Mouse (Mus musculus) limb, embryonic 11.5 days (tissue): ENCODE data around the gene Ece1. TPM values are rescaled to one million over a fixed set of nuclear protein-coding genes. Genes with fewer than 3 reads are reported as not detected.

Experiments used
- ATAC-seq: fragments of 200-750 bp; cut with Nextera tagmentation; 2 replicates; pipeline ENCODE4 v1.8.0; 2017; ENCODE audit warnings: low read depth; ENCODE audit not compliant: insufficient number of reproducible peaks, low FRiP score, low TSS enrichment
- DNase-seq: peaks from one replicate; pipeline ENCODE4 v3.0.0-alpha.2; 2015; ENCODE audit warnings: low spot score
- H3K27ac ChIP-seq: fragments of 300-500 bp; sonication (generic); replicated peaks from 2 replicates; pipeline ENCODE4 v1.5.1; 2014; ENCODE audit warnings: low read depth, mild to moderate bottlenecking, low read length
- H3K27me3 ChIP-seq: fragments of 300-500 bp; sonication (generic); 2 replicates; pipeline ENCODE4 v1.6.1; 2014; ENCODE audit warnings: mild to moderate bottlenecking, low read length, mixed read lengths; ENCODE audit not compliant: control insufficient read depth, insufficient read depth
- H3K36me3 ChIP-seq: fragments of 300-500 bp; sonication (generic); 2 replicates; pipeline ENCODE4 v1.6.1; 2014; ENCODE audit warnings: mild to moderate bottlenecking, low read length, moderate library complexity, mixed read lengths; ENCODE audit not compliant: control insufficient read depth, insufficient read depth
- H3K4me1 ChIP-seq: fragments of 300-500 bp; sonication (generic); 2 replicates; pipeline ENCODE4 v1.6.1; 2014; ENCODE audit warnings: low read length, mixed read lengths; ENCODE audit not compliant: control insufficient read depth, insufficient read depth
- H3K4me2 ChIP-seq: fragments of 300-500 bp; sonication (generic); 2 replicates; pipeline ENCODE4 v1.6.1; 2014; ENCODE audit warnings: low read depth, mild to moderate bottlenecking, moderate library complexity; ENCODE audit not compliant: severe bottlenecking
- H3K4me3 ChIP-seq: fragments of 300-500 bp; sonication (generic); 2 replicates; pipeline ENCODE4 v1.5.1; 2014; ENCODE audit warnings: low read depth, low read length
- H3K9ac ChIP-seq: fragments of 300-500 bp; sonication (generic); 2 replicates; pipeline ENCODE4 v1.6.1; 2014; ENCODE audit warnings: mild to moderate bottlenecking, low read length
- H3K9me3 ChIP-seq: fragments of 300-500 bp; sonication (generic); 2 replicates; pipeline ENCODE4 v1.6.1; 2016; ENCODE audit warnings: low read length; ENCODE audit not compliant: control insufficient read depth
- WGBS: fragments of 180-500 bp; shearing (Covaris S2); extraction: QIAGEN DNeasy Blood & Tissue Kit; methylation state at CpG from one replicate; pipeline ENCODE4 v1.1.7; 2014; 5-methylcytosine and 5-hydroxymethylcytosine counted together
- polyA plus RNA-seq: library from polyadenylated mRNA; unstranded; fragments of >200 nt; fragmentation: Nextera tagmentation; extraction: Ambion mirVana; gene quantifications from 2 replicates; pipeline ENCODE4 v1.2.1, GENCODE M21; 2014

Ece1 gene
- polyA plus RNA-seq, 1 experiment from 2014 or later, result 38.0 TPM

DNA sequence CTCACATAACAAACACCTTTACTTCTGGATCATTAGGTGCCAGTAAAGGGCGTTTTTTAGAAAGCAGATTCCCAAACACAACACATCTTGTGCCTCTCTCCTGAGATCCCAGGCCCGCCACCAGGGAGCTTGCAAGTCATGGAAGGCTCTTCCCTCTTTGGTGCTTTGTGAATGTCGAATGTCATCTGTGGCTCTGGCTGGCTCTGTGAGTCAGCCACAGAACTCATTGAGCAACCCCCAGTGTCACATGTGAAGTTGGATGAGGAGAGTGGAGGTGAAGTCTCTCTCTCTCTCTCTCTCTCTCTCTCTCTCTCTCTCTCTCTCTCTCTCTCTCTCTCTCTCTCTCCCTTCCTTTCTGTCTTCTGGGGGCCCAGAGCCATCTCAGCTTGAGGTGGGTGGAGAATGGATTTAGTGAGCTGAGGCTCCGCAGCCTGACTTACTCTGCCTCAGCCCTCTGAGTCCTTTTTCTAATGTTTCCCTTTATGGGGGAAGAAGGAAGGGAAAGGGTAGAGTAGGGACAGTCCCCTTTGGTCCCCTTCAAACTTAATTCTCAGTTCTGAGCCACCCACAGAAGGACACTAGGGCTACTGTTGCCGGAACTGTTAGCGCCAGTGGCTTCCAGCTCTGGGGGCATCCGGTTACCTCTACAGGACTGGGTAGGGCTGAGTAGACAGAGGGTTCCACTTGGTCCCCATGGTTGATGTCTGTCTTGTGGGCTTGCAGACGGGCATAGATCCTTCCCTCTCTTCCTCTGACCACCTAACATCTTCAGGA is 17.5 kb downstream of the Ece1 start:
- Histone ChIP-seq H3K4me2 (no peak overlapping the region), H3K27me3 (no peaks in the 10 kb centered on the region), H3K4me3 (no peak overlapping the region), H3K9ac (no peak overlapping the region), H3K36me3 (peaks cover 4% of the 10 kb centered on the region), H3K9me3 (no peaks in the 10 kb centered on the region), H3K4me1 (peaks cover 39% of the 10 kb centered on the region), H3K27ac (no peak overlapping the region)
- no peak for DNase-seq
- 91% methylated on average over 8 of the region's 8 CpGs for WGBS
- no peak for ATAC-seq

DNA sequence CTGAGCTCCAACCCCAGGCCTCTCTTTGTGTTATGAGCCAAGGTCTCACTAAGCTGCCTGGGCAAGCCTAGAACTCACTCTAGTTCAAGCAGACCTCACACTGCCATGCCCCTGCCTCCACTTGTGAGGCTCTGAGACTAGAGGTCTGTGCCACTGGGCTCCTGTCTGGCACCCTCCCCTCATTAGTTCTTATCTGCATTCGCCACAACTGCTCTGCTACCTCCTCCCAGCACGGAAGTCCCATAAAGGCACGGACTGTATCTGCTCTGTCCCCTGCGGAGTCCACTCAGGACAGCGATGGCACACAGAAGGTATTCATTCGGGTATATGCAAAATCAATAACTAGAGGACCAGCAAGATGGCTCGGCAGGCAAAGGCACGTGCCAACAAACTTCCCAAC is 19.4 kb downstream of the Ece1 start:
- Histone ChIP-seq H3K4me1 (peaks cover 31% of the 10 kb centered on the region), H3K9ac (no peak overlapping the region), H3K9me3 (no peaks in the 10 kb centered on the region), H3K4me3 (no peak overlapping the region), H3K27ac (no peak overlapping the region), H3K4me2 (no peak overlapping the region), H3K27me3 (no peaks in the 10 kb centered on the region), H3K36me3 (peaks cover 4% of the 10 kb centered on the region)
- ATAC-seq (no peak), DNase-seq (no peak)
- 80% methylated on average over 8 of the region's 8 CpGs for WGBS

DNA sequence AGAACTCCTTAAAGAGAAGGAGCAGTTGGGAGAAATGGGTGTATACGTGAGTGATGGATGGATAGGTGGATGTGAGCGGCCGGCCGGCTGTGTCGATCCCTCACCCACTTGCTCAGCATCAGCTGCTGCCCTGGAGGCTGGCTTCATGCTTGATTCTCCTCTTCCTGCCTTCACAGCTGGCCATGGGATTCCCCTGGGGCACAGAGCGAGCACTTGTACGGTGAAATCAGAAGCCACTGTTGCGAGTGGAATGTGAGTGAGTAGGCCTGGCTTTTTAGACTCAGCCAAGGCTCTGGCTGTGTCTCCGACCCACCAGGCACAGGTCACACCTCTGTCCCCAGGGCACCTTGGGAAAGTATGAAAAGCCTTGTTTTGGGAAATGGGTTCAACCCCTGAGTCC is 20.6 kb downstream of the Ece1 start:
- ATAC-seq, result peak; percentile 46; the same call in 1 of the 2 replicates
- Histone ChIP-seq H3K9ac (peak overlapping the region; percentile 37; the same call in 1 of the 2 replicates), H3K4me3 (no peak overlapping the region), H3K27ac (no peak overlapping the region; the same call in 1 of the 2 replicates), H3K4me2 (no peak overlapping the region), H3K36me3 (peaks cover 4% of the 10 kb centered on the region), H3K27me3 (no peaks in the 10 kb centered on the region), H3K4me1 (peaks cover 19% of the 10 kb centered on the region), H3K9me3 (no peaks in the 10 kb centered on the region)
- DNase-seq, result peak; percentile 57
- WGBS, result 46% methylated on average over 9 of the region's 9 CpGs

DNA sequence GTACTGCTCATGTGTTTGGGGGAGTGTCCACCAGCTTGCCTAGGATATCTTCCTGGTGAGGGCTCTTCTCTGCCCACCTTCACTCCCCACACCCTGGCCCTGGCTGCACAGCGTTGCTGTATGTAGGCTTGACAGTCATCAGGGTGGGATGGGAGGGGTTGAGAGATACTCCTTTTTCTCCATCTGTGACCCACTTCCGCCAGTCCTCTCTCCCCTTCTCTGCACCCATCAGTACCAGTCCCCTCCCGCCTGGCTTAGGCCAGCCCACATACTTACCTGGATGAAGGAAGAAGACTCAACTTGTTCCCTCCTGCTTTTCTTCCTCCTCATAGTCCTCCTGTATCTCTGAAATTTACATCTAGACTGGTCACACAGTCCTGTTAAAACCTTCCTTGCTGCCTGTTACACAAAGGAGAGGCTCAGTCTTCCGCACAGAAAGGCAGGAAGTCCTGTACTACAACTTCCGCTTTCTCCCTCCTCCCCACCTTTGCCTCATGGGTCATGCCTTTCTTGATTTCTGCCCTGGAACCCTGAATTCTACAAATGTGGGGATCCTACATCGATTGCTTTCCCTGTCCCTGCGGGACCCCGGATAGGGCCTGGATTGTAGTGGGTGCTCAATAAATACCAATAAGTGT is 21.6 kb downstream of the Ece1 start:
- H3K9me3 ChIP-seq, result no peaks in the 10 kb centered on the region
- no peak overlapping the region for H3K9ac ChIP-seq
- H3K27me3 ChIP-seq, result no peaks in the 10 kb centered on the region
- H3K36me3 ChIP-seq, result peaks cover 4% of the 10 kb centered on the region
- H3K4me3 ChIP-seq, result no peak overlapping the region
- no peak for DNase-seq
- no peak for ATAC-seq
- peaks cover 11% of the 10 kb centered on the region for H3K4me1 ChIP-seq
- no peak overlapping the region for H3K27ac ChIP-seq
- 88% methylated on average over 8 of the region's 8 CpGs for WGBS
- H3K4me2 ChIP-seq, result no peak overlapping the region

DNA sequence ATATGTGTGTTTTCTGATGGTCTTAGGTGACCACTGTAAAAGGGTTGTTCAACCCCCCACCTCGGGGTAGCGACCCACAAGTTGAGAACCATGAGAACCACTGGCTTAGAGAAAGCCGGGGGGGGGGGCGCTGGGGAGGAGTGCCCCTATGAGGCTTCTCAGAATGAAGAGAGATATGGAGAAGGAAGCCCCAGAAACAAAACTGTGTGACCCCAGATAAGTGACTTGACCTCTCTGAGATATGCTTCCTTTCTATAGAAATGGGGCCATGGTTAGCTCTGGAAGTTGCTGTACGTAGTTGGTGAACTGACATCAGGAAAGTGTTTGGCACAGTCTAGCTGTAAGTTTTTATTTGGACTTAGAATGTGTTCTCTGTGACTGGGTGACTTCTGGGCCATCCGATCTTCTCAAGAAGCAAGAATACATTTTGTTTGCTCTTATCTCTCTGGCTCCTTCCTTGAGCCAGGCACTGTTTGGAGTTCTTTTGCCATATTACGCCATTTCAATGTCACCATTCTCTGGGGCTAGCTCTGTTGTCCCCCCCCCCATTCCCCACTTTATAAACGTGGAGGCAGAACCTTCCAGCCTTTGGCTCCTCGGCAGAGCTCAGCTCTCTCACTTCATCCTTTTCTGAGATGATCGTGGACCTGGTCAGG is 25.4 kb downstream of the Ece1 start:
- DNase-seq, result no peak
- Histone ChIP-seq H3K4me2 (no peak overlapping the region), H3K27me3 (no peaks in the 10 kb centered on the region), H3K36me3 (no peaks in the 10 kb centered on the region), H3K9ac (no peak overlapping the region), H3K4me3 (no peak overlapping the region), H3K4me1 (peaks cover 28% of the 10 kb centered on the region), H3K9me3 (no peaks in the 10 kb centered on the region), H3K27ac (no peak overlapping the region)
- WGBS, result 87% methylated on average over 10 of the region's 10 CpGs
- no peak for ATAC-seq

DNA sequence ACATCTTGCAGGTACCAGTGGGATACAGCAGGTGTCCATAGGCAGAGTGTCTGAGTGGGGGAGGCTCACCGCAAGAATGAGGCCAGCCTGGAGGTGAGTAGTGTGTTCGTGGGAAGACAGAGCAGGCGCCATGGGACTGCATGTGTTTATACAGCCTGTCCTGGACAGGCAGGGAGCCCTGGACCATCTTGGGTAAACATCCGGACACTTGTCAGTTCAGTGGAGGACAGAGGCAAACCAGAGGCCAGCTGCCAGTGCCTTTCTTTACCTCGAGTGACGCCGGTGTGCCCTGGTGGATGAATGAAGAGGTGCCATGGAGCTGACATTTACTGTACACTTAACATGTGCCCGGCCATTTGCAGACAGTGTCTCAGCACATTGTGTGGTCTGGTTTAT is 26.0 kb downstream of the Ece1 start:
- Histone ChIP-seq H3K4me1 (peaks cover 28% of the 10 kb centered on the region), H3K9ac (no peak overlapping the region), H3K36me3 (no peaks in the 10 kb centered on the region), H3K27ac (no peak overlapping the region), H3K4me3 (no peak overlapping the region), H3K9me3 (no peaks in the 10 kb centered on the region), H3K27me3 (no peaks in the 10 kb centered on the region), H3K4me2 (no peak overlapping the region)
- DNase-seq, result no peak
- ATAC-seq, result no peak
- WGBS, result 81% methylated on average over 8 of the region's 8 CpGs

DNA sequence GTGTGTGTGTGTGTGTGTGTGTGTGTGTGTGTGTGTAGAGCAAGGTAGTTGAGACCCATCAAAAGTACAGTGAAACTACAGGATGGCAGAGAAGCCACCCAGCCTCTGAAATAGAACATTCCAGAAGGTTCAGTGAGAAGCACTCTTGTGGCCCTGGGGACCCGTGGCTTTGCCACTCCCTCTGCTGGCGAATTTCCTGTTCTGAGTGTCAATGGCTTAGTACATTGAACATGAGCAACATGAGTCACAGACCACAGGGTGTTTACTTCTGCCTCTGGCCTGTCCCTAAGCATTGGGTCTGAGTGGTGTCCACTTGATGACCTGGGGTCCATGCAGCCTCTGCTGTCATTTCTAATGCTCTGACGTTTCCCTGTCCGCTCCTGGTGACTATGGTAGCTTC is 28.6 kb downstream of the Ece1 start:
- Histone ChIP-seq H3K9ac (no peak overlapping the region), H3K4me2 (no peak overlapping the region), H3K9me3 (no peaks in the 10 kb centered on the region), H3K36me3 (no peaks in the 10 kb centered on the region), H3K27ac (no peak overlapping the region), H3K4me3 (no peak overlapping the region), H3K4me1 (peaks cover 24% of the 10 kb centered on the region), H3K27me3 (no peaks in the 10 kb centered on the region)
- 71% methylated on average over 4 of the region's 4 CpGs for WGBS
- DNase-seq (no peak), ATAC-seq (no peak)

DNA sequence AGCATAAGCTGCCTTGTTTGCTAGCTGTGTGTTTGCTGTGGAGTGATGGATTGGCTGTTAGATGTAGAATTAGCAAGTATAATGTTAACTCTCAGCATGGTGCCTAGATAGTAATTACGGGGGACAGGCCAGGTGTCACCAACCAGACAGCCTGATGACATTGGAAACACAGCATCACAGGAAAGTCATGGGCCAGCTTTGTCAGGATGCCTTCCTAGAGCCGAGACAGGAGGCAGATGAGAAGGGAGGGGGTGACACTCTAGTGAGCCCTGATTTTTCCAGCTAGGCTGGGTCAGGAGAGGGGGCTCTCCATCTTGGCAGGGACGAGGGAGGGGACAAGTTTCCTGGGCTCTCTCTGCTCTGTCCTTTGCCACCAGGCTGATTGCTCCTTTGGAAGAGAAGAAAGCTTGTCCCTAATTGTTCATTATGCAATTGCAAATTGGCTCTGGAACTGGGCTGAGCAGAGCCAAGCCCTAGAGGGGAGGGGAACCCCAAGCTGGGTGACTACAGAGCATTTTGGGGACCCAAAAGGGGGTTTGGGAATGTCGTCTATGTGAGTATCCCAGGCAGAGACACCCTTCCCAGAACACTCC is 29.6 kb downstream of the Ece1 start:
- Histone ChIP-seq H3K9ac (no peak overlapping the region), H3K4me1 (peaks cover 29% of the 10 kb centered on the region), H3K4me3 (no peak overlapping the region), H3K27me3 (no peaks in the 10 kb centered on the region), H3K27ac (peak overlapping the region; percentile 68), H3K9me3 (no peaks in the 10 kb centered on the region), H3K36me3 (no peaks in the 10 kb centered on the region), H3K4me2 (no peak overlapping the region)
- WGBS, result 7% methylated on average over 4 of the region's 4 CpGs
- ATAC-seq (no peak), DNase-seq (no peak)
